Mouse (Mus musculus) brain, embryonic 14.5 days (tissue): ENCODE data around the gene Tnks2. TPM values are rescaled to one million over a fixed set of nuclear protein-coding genes. Genes with fewer than 3 reads are reported as not detected.

Experiments used
- DNase-seq: peaks from one replicate; pipeline ENCODE4 v3.0.0-alpha.2; 2011; ENCODE audit warnings: low read depth
- CTCF ChIP-seq: fragments of 200-500 bp; IDR thresholded peaks from 2 replicates; pipeline ENCODE4 v1.5.1; 2012; ENCODE audit warnings: inconsistent platforms, mild to moderate bottlenecking, moderate library complexity, borderline replicate concordance; ENCODE audit not compliant: insufficient read depth, insufficient read length; ENCODE audit errors: extremely low read depth
- POLR2A ChIP-seq: fragments of 200-500 bp; IDR thresholded peaks from 2 replicates; pipeline ENCODE4 v1.6.1; 2012; ENCODE audit warnings: mild to moderate bottlenecking, inconsistent platforms, borderline replicate concordance; ENCODE audit not compliant: poor library complexity, insufficient read depth, insufficient read length, severe bottlenecking; ENCODE audit errors: extremely low read depth
- polyA plus RNA-seq: library from polyadenylated mRNA; depleted of rRNA; stranded (reverse); fragments of >200 nt; gene quantifications from 2 replicates; pipeline ENCODE4 v1.2.3, GENCODE M21; 2012

Gene Tnks2
- polyA plus RNA-seq, 1 experiment: 119 TPM

DNA sequence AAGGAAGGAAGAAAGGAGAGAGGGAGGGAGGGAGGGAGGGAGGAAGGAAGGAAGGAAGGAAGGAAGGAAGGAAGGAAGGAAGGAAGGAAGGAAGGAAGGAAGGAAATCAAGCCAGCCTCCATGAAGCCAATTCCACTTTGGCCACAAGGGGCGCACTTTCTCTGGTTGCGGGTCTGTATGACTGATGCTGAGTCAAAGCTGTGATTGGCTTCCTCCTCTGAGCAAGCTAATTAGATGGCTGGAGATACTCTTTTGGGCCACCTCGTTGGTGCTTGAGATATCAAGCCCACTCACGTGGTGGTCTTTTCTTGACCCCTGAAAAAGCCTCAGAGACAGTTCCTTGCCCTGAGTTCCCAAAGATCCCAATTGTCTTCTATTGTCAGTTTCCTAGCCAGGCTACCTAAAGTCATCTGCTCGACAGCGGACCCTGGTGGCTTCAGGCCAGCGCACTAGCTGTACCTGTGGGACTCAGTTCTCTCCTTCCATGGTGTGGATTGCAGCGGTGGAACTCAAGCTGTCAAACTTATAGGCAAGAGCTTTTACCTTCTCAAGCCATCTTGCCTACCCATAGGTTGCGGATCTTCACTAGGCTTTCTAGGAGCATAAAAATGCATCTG is 75.8 kb downstream of the Tnks2 start:
- TF ChIP-seq POLR2A: no peak
- TF ChIP-seq CTCF: peak; percentile 79
- DNase-seq: peak; percentile 72

- no peak for TF ChIP-seq POLR2A
- no peak for TF ChIP-seq CTCF
- DNase-seq: peak; percentile 83
Observed at GRCm38 (mm10) chr19:36910424-36911045, 76.5 kb downstream of the Tnks2 start.

DNA sequence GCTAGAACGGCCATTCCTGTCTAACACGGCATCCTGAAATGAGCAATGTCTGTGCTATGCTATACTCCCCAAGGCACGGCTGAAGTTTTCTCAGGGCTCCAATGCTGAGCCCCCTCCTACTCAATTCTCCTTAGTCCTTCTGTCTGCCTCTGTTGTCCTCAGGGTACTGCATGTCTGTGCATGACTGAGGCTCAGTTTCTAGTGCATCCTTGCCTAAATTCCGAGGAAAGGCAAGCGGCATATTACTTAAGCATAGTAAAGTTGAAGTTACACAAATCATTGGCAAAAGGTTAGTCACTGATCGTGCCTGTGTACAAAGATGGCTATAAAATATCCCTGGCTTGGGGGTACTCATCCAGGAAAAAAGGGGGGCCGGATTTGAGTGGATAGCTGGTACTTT is 79.0 kb downstream of the Tnks2 start:
- TF ChIP-seq POLR2A: no peak
- no peak for TF ChIP-seq CTCF

DNA sequence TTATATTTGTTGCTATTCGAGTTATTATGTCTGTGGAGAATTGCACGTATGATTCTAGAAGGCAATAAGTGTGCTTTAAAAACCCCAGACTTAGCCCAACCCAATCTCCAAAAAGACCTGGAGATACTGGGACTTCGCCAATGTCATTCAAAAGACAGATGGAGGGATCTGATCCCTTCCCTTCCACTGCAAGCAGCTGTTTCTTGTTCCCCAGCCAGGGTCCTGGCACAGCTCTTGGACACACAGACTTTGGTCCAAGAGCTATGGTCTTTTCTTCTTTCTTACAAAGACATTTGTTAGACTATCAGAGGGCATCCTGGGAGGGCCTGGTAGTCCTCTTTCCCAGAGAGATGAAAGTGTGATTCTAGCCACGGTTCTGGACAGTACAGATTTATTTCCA is 82.2 kb downstream of the Tnks2 start:
- peak; percentile 55 for DNase-seq
- no peak for TF ChIP-seq CTCF
- TF ChIP-seq POLR2A: no peak

More for the DNA sequence above, 79.0 kb downstream of the Tnks2 start:
- DNase-seq: no peak

- DNase-seq: no peak
- no peak for TF ChIP-seq POLR2A
- no peak for TF ChIP-seq CTCF
Observed at GRCm38 (mm10) chr19:36916876-36917389, 82.9 kb downstream of the Tnks2 start.

DNA sequence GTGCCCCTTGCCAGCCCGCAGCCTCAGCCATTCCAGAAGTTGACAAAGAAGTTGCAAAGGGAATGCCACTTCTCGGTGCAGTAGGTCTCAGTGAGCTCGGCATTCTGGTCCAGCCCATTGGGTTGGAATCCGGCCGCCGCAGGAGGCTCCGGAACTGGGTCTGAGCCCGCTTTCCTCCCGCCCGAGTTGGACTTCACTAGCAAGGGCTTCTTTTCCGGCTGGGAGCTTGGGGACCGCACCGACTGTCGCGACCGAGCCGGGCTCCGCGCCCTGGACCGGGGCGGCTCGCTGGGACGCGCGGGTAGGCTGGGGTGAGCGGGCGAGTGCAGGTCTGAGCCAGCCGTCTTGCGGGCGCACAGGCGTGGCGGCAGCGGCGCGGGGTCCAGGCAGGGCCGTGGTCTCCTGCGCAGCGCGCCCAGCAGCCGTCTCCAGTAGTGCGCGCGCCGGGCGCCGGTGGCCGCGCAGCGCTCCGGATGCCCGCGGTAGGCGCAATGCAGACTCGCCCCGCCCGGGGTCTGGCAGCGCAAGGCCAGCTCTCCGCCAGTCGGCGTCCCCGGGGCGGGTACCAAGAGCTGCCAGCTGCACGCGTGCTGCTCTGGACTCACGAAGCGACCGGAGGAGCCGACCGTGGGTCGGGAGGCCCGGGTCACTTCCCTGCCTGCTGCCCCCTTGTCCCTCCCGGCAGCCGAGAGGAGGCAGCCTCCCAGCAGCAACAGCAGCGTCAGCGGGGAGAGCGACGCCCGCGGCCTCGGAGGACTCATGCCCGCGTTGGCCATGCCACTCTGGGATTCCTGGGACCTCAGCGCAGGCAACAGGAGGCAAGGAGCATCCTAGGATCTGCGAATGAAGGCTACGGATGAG is 84.6 kb downstream of the Tnks2 start:
- TF ChIP-seq POLR2A (peak; percentile 37), CTCF (peak; percentile 31; the same call in 1 of the 2 replicates)
- peak; percentile 95 for DNase-seq

DNA sequence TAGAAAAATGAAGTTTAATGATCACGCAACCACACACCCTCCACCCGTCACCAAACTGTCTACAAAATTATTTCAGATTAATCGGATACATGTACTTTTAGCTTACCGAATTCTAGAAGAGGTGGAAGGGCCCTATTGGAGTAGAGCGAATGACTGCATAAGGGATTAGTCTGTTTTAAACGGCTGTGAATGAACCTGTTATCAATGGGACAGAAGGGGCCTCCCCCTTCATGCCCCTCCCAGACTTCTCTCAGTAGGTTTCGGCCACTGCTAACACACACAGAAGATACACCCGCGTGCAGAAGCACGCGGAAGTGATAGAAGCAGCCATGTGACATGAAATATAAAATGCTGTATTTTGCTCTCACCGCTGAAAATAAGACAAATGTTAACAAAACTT is 85.4 kb downstream of the Tnks2 start, which contains the start of gene Fgfbp3:
Gene Fgfbp3, minus strand, starts transcription at position 150 of the 400 bp plus-strand sequence.
- DNase-seq: peak; percentile 77
- TF ChIP-seq CTCF (no peak), POLR2A (no peak)

DNA sequence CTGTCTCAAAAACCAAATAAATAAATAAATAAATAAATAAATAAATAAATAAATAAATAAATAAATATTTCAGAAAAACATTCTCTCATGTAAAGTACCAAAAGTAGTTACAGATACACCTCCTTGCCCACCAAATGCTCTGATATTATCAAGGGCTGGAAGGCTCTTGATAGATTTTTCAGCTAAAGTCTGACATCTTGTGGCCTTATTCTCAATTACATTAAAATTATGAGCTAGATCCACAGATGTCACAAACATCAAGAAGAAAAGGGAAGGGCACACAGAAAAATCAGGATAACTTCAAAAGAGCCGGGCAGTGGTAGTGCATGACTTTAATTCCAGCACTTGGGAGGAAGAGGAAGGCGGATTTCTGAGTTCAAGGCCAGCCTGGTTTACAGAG is 88.0 kb downstream of the Tnks2 start:
- DNase-seq: peak; percentile 87
- no peak for TF ChIP-seq CTCF
- no peak for TF ChIP-seq POLR2A

- DNase-seq: no peak
- no peak for TF ChIP-seq CTCF
- no peak for TF ChIP-seq POLR2A
Observed at GRCm38 (mm10) chr19:36922936-36923335, 88.9 kb downstream of the Tnks2 start.

DNA sequence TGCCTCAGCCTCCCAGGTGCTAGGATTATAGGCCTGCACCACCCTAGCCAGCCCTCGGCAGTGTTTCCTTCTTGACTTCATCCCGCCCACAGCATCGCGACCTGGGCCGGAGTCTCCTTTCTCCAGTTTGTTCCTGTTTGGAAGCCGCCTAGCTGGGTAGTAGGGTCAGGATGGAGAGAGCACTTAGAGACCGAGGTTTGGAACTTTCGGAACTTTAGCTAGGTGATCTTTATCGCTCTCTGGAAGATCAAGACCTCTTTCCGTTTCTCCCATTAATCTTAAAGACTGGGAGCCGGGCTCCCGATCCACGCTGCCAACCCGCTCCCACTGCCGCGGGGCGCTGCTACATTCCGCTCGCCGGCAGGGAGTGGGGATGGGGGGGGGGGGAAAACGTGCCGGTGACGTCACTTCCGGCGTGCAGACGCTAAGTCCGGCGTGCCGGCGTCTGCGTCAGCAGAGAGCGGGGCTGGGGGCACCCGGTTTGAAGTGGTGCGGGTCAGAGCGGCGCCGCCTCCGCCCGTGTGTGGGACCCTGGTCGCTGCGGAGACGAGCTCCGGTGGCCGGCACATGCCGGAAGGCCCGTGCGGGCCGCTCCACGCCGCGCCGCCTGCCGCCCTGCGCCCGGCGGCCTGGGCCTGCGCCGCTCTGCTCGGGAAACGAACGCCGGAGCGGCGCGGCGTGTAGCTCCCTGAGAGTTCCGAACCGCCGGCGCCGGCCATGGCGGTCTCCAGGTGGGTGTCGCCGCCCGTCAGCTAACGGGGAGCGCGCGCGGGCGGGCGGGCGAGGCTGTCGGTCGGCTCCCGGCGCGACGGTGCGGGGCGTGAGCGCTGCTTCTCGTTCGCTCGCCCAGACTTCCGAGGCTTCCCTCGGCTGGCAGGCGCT is 91.9 kb downstream of the Tnks2 start, which contains the start of gene Btaf1:
Gene Btaf1, plus strand, starts transcription at position 409 of the 882 bp plus-strand sequence.
- TF ChIP-seq POLR2A: peak; percentile 95
- no peak for TF ChIP-seq CTCF
- peak; percentile 99 for DNase-seq
